ENCODE assay signal across 20 mouse cellular contexts in the genomic region with DNA sequence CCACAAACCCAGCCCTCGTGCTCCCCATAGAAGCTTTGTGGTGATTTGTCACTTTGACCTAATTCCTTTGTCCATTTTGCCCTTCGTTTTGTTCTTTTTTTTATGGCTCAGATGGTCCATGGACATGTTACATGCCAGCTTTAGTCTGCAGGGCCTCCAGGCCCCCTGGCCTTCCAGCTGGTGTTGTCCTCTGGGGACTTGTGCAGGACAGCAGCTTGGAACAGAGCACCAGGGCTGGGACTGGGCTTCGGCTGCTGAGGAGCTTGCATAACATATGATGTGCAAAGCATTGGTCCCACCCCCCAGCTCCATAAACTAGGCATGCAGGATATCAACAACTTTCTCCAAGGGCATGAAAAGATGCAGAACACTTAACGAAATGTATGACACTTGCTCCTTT. TPM values are rescaled to one million over a fixed set of nuclear protein-coding genes. Genes with fewer than 3 reads are reported as not detected.
DNase-seq lines count a peak whose midpoint lies in the region; TF ChIP-seq lines count a peak whose summit lies in the region.
"Had no signal": no experiment of that assay in that cellular context is flagged by ENCODE, and none has a peak within 500 bp of the region (broad histone marks: within the 10 kb centered on the region; RNA-seq: fewer than 3 reads in every experiment).

No protein-coding gene starts in this region.

- 81% methylated on average over 4 of the region's 4 CpGs for WGBS in limb, embryonic 10.5 days

- H3K4me3 ChIP-seq in gastrocnemius, adult 2 months: no peak overlapping the region
- no peak overlapping the region for H3K4me3 ChIP-seq in limb, embryonic 10.5 days
- H3K4me3 ChIP-seq: embryonic facial prominence, embryonic 10.5 days; embryonic facial prominence, embryonic 12.5 days; forebrain, embryonic 13.5 days; forebrain, embryonic 15.5 days had no signal

- H3K4me1 ChIP-seq in limb, embryonic 10.5 days: peaks cover 26% of the 10 kb centered on the region

- no peak overlapping the region for H3K27ac ChIP-seq in gastrocnemius, adult 2 months
- no peak overlapping the region for H3K27ac ChIP-seq in limb, embryonic 10.5 days
- H3K27ac ChIP-seq: embryonic facial prominence, embryonic 10.5 days; embryonic facial prominence, embryonic 12.5 days; forebrain, embryonic 13.5 days; forebrain, embryonic 15.5 days had no signal

- no peaks in the 10 kb centered on the region for H3K9me3 ChIP-seq in limb, embryonic 10.5 days (replicated peaks)
- H3K9me3 ChIP-seq: embryonic facial prominence, embryonic 10.5 days; embryonic facial prominence, embryonic 12.5 days; forebrain, embryonic 13.5 days; forebrain, embryonic 15.5 days had no signal

- intact Hi-C loops in gastrocnemius, adult 2 months (cut with DNase I): no loop called here
- intact Hi-C loops in gastrocnemius, postnatal 14 days (cut with DNase I; ENCODE audit: low total_unique reads): no loop called here
- intact Hi-C loops in gastrocnemius, postnatal 36 days (cut with DNase I): no loop called here

- no peaks in the 10 kb centered on the region for H3K36me3 ChIP-seq in limb, embryonic 10.5 days
- H3K36me3 ChIP-seq: embryonic facial prominence, embryonic 10.5 days; embryonic facial prominence, embryonic 12.5 days; forebrain, embryonic 15.5 days had no signal

- peaks cover 78% of the 10 kb centered on the region for H3K27me3 ChIP-seq in limb, embryonic 10.5 days (ENCODE audit: low read depth, poor library complexity, severe bottlenecking)

- peak; percentile 50 for DNase-seq in gastrocnemius, adult 2 months
- DNase-seq in gastrocnemius, adult 8-10 months (ENCODE audit: low spot score in 2 of 2): no peak
- peak; percentile 53 for DNase-seq in gastrocnemius, postnatal 14 days
- no peak for DNase-seq in gastrocnemius, postnatal 36 days
- DNase-seq in MN1 (ENCODE audit: low spot score) (peak; percentile 58), adipocyte (ENCODE audit: low spot score) (peak; percentile 22)
- DNase-seq in limb, embryonic 10.5 days (ENCODE audit: low spot score): no peak
- DNase-seq in kidney, postnatal 10 days: no peak
- DNase-seq: adrenal gland, adult 2 months; adrenal gland, postnatal 10 days; adrenal gland, postnatal 36 days; cerebellum, adult 18-20 months; cerebellum, adult 8-10 months; cerebellum, adult 9-11 months; cerebellum, postnatal 14 days; forebrain, postnatal 0 days had no signal

- no peak for TF ChIP-seq CTCF in gastrocnemius, adult 2 months (IDR thresholded peaks at IDR 0.05)

RNA-seq across cellular contexts. Expression of a gene that starts 4.8 kb away (rescaled TPM):
- over 10,000 TPM; 45,578 to 47,175 TPM for total RNA-seq in gastrocnemius, adult 2 months (2021)
- over 10,000 TPM; 41,837 to 48,547 (median 43,671) TPM for total RNA-seq in gastrocnemius, adult 8-10 months (2022)
- over 10,000 TPM; 58,912 to 62,167 TPM for total RNA-seq in gastrocnemius, postnatal 14 days (2021)
- over 10,000 TPM; 54,633 to 61,739 TPM for total RNA-seq in gastrocnemius, postnatal 36 days (2021)
- polyA plus RNA-seq in limb, embryonic 10.5 days (2016; fragmentation: Nextera tagmentation; extraction: Ambion mirVana): 1.6 and 1.8 TPM in 2 replicates

RNA-seq across cellular contexts. Expression of a gene that starts 29.8 kb away (rescaled TPM):
- under 1 TPM; 0.42 to 0.46 TPM for total RNA-seq in gastrocnemius, adult 2 months (2021)
- total RNA-seq in gastrocnemius, adult 8-10 months (2022): under 1 TPM; 0.22 to 0.51 (median 0.28) TPM
- 1 to 10 TPM; 1.1 to 1.8 TPM for total RNA-seq in gastrocnemius, postnatal 14 days (2021)
- total RNA-seq in gastrocnemius, postnatal 36 days (2021): under 1 TPM; 0.54 to 0.66 TPM
- 6.0 and 6.1 TPM in 2 replicates for polyA plus RNA-seq in limb, embryonic 10.5 days (2016; fragmentation: Nextera tagmentation; extraction: Ambion mirVana)

RNA-seq across cellular contexts. Expression of a gene that starts 59.3 kb away (rescaled TPM):
- 10 to 100 TPM; 11.6 to 17.8 TPM for total RNA-seq in gastrocnemius, adult 2 months (2021)
- total RNA-seq in gastrocnemius, adult 8-10 months (2022): 10 to 100 TPM in 2 of 4 experiments, 1 to 10 TPM in 2; 8.2 to 13.3 (median 11.2) TPM
- total RNA-seq in gastrocnemius, postnatal 14 days (2021): 1 to 10 TPM; 9.8 to 9.9 TPM
- total RNA-seq in gastrocnemius, postnatal 36 days (2021): 10 to 100 TPM in 1 of 2 experiments, 1 to 10 TPM in 1; 6.6 to 11.0 TPM
- polyA plus RNA-seq in limb, embryonic 10.5 days (2016; fragmentation: Nextera tagmentation; extraction: Ambion mirVana): 60.4 and 61.9 TPM in 2 replicates

Comparison
In these comparisons a context has a peak if more than half of its experiments do, and no peak if none do; other contexts are left out.
1. DNase-seq: peak in gastrocnemius, adult 2 months (single experiment), gastrocnemius, postnatal 14 days (single experiment), MN1 (single experiment) and adipocyte (single experiment); none in gastrocnemius, adult 8-10 months (0 of 2), gastrocnemius, postnatal 36 days (0 of 2), limb, embryonic 10.5 days (single experiment) and kidney, postnatal 10 days (single experiment).